Mouse (Mus musculus): ENCODE results near the gene H6pd.
"Not testable (repeated sequence)": the region's sequence is repeated elsewhere in the genome, so short reads cannot be mapped to it uniquely, and the experiment has no call there.

Gene H6pd
- long read RNA-seq, experiment 1, full-length matches to known transcripts: 7 of 19 reads
- long read RNA-seq, experiment 1, partial matches to known transcripts: 0 of 19 reads
- long read RNA-seq, experiment 1, other reads (novel, unspliced or antisense): 12 of 19 reads
- long read RNA-seq, experiment 2, full-length matches to known transcripts: 5 of 13 reads
- long read RNA-seq, experiment 2, partial matches to known transcripts: 1 of 13 reads
- long read RNA-seq, experiment 2, other reads (novel, unspliced or antisense): 7 of 13 reads

DNA sequence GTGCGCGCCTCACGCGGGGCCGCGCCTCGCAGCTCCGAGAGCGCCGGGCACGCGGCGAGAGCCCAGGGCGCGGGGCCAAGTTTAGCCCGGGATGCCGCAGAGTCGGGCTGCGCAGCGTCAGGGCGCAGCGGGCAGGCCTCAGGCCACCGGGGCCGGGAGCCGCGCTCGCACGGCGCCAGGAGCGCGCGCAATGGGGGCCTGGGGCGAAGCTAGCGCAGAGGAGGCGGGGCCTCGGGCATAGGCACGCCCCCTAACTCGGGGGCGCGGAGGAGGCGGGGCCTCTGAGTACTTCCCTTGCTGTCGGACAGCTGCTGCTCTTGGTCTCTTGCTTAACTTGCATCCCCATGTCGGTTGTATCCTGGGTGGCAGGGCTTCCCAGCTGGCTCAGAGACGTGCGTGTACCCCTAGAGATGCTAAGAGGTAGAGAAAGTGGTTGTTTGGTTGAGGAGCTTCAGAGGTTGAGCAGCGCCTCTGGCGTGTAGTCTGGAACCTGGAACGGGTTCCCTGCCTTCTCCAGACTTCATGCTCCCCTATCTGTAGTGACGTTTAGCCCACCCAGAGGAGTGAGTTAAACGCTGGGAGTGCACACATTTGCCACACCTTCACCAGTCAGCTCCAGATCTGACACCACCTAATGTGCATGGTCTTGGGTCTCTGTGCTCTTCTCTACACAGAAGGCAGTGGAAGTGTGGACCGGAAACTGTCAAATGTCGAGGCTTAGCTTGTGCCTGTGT lies at the start of gene H6pd:
Gene H6pd (minus strand): TSS at position 171 of the 734 bp plus-strand sequence.
- intact Hi-C loops (cut with DNase I): no loop called here

DNA sequence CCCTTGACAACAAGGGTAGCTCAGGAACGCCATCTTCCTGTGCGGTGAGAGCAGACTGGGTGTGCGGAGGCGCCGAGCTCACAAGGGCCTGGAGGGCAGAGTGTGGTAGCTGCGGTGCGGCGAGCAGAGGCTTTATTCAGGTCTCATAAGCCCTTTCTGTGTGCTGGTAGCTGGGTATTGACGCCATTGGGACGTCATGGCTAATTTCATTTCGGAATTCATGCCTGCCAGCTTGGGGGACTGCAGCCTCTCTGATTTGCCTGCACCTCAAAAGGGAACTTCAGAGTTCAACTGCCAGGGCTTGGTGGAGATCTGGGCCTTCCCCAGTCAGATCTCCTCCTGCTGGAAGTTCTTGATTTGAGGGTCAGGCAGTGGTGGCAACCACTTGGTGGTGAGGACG lies 48.9 kb upstream of the H6pd start:
- intact Hi-C loops (cut with DNase I): no loop called here

DNA sequence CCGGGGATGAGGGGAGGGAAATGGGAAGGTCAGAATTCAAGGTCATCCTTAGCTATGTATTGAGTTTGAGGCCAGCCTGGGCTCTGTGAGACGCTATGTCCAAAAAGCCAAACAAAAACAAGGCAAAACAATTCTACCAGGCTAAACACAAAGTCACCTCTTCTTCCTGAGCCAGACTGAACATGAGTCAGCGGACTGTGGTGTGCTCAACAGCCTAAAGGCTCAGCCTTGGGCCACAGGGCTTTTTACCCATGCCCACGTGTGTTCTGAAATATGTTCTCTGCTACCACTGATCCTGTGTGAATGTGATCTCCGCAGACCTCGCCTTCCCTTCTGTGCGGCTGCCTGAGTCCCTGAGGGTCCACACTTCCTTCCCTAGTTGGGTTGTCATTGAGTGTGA lies 47.3 kb upstream of the H6pd start:
- intact Hi-C loops (cut with DNase I): no loop called here

DNA sequence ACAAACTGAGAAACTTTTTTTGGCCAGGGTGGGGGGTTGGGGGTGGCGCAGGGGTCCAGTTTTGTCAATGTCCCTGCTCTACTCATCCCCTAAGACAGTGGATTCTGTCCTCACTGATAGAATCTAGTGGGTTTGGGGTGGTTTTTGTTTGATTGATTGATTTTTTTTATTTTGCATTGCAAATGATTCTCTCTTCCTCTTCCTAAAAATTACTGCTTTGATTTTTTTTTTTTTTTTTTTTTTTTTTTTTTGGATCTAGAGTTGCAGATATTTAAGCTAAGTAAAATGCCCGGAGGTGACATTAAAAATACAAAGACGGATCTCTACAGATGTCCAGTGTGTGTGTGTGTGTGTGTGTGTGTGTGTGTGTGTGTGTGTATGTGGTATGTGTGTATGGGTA lies 43.6 kb upstream of the H6pd start:
- intact Hi-C loops (cut with DNase I): no loop called here

DNA sequence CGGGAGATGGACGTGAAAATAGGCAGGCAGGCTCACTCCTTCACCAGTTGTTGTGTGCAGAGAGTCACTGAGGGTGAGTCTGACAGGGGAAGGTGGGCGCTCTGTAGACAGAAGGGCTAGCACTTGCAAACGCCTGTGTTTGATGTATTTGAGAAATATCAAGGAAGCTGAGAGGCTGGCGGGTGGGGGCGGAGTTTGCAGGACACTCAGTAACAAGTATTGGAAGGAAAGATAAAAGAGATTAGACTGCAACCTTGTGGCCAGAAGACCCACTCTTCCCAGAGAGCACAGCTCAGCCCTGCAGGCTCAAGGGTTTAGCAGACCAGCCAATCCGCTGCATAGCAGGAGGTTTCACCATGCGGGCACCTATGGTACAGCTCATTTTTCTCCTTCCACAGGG lies 42.7 kb upstream of the H6pd start:
- intact Hi-C loops (cut with DNase I): no loop called here

DNA sequence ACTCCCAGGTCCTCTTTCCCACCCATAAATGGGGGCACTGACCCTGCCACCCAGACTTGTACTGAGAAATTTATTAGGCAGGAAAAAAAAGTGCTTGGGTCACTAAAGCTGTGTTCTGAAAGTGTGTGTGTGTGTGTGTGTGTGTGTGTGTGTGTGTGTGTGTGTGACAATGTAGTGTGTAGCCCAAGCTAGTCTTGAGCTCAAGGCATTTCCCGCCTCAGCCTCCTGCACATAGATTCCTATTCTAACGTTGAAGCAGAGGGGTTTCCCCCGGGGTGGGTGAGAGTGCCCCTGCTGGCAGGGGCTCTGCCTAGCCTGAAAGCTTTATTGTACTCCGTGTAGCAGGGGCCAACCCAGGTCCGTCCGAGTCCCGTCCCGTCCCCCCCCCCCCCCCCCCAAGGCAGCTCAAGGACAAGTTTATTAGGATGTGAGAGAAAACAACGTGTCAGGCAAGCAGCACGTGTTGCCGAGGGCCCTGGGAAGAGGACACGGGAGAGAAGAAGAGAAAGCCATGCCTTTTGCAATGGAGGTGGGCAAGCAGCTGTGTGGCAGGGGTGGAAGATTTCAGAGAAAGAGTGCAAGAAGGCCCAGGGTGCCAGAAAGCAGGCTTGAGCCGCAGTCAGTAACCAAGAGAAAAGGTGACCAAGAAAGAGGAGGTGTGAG lies 40.9 kb upstream of the H6pd start:
- intact Hi-C loops (cut with DNase I): no loop called here

DNA sequence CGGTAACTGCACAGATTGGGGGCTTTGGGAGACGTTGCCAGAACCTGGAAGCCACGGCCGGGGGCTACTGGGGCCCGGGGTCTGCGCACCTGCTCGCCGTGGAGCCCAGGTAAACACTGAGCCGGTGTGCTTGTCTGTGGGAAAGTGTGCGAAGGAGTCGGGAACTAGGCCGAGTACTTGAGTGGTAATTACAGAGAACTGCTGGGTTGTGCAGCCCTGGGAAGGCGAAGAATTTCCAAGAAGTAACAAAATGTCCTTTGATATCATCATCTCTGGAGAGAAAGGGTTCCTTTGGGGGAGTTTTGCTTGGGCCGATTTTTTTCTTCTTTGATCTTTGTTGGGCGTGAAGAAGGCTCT lies 40.3 kb upstream of the H6pd start:
- intact Hi-C loops (cut with DNase I): no loop called here

DNA sequence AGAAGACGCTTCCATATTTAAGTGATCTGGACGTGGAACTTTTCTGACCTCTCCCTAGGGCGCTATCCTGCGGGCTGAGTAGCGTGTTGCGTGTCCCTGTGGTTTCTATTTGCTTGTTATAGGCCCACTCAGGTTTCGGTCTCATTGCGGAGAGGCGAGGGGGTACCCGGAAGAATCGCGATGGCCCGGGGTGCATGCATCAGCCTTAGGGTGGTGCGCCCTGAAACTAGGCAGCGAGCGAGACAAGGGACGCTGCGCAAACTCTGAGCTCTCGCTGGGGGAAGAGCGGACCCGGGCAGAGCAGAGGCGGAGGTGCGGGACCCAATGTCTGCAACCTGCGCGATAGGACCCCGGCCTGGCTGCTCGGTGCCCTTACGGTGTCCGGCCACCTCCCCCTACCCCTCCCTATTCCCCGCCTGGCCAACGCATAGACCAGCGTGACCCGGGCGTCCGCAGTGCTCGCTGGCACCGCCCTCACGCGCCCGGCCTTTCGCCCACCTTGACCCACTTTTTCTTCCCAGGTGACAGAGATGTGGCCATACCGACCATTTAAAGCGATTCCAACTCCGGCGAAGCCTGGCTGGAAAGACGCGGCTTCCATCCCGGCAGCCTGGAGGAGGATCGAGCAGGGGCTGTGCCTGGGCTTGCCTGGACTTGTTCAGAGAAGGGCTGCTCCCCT lies 39.8 kb upstream of the H6pd start:
- intact Hi-C loops (cut with DNase I): no loop called here

DNA sequence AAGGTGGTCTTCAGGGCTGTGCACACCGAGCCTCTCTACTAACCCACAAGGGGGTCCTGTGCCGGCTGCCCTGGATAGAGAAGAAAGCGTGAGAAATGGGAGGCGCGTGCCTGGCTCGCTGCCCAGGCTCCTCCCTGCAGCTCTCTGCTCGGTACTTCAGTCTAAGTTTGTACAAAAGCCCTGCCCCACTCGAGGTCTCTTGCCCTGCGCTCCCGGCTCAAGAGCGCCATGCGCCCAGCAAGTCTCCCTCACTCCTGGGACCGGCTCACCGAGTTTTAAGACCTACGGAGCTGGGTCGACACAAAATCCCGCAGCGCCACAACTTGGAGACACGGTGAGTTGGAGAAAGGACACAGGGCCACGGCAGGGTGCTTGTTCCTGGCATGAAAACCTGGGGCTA lies 39.2 kb upstream of the H6pd start:
- intact Hi-C loops (cut with DNase I): no loop called here

DNA sequence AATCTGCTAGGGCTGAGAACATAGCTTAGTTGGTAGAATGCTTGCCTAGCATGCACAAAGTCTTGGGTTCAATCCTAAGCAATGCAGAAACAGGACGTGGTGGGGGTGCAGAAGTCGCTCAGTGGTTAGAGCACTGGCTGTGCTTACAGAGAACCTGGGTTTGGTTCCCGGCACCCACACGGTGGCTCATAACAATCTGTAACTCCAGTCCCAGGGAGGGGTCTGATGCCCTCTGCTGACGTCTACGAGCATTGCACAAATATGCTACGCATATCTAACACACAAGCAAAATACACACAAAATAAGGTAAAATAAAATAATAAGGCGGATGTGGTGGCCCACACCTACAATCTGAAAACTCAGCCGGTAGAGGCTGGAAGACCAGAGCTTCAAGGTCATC lies 34.8 kb upstream of the H6pd start:
- intact Hi-C loops (cut with DNase I): no loop called here

DNA sequence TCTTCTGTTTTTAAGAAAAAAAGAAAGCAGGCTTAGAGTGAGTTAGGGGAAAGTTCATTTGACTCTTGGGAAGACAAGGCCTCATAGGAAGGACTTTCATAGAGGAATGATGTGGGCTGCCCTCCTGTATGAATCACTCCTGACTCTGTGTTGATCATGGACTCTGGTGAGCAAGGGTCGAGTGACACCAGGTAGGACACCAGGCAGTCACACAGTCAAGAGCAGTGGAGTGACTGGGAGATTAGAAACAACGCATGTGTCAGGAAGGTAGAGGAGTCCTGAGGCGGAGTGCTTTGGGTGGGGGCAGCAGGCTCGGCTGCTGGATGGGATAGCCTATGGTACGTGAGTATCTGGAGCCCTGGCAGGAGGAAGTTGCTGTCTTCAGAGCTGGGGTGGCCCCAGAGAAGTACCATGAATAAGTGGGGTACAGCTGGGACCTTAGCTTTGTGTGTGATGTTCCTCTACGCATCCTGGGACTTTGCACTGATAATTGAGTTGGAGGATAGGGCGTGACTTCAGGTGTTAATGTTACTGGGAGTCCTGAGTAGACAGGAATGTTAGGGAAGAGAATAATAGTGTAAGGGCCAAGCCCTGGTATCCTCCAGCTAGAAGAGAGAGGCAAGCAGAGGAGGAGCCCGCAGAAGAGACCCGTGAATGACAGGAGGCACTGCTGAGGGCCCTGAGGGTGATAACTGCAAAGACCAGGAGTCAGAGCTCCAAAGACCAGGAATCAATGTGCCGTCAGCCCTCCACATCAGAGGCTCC lies 32.7 kb upstream of the H6pd start:
- intact Hi-C loops (cut with DNase I): no loop called here

DNA sequence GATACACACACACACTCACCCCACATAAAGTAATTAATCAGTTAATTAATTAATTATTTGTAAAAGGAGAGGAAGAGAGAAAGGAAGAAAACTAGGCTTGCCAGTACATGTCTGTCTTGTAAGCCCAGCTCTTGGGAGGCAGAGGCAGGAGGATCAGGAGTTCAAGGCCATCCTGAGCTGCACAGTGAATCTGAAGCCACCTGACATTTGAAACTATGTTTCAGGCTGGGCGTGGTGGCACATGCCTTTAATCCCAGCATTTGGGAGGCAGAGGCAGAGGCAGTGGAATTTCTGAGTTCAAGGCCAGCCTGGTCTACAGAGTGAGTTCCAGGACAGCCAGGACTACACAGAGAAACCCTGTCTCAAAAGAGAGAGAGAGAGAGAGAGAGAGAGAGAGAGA lies 32.0 kb upstream of the H6pd start:
- intact Hi-C loops (cut with DNase I): not testable (repeated sequence)

DNA sequence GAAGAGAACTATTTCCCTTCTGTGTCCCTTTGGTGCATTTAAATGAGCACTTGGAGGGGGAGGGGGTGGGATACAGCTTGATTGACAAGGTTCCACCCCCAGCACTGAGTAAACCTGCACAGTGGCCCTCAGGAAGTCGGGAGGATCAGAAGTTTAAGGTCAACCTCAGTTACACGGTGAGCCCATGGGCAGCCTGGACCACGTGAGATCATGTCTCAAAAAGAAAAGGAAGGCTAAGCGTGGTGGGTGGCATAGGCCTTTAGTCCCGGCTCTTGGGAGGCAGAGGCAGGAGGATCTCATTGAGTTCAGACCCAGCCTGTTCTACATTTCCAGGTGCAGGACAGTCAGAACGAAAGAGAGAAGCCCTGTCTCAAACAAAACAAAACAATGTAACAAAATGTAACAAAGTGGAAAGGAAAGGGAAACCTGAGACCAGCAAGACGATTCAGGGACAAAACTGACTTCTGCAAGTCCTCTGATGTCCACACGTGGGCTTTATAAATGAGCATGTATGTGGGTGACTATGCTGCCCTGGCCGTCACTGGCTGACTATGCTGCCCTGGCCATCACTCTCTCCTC lies 31.3 kb upstream of the H6pd start:
- intact Hi-C loops (cut with DNase I): no loop called here

DNA sequence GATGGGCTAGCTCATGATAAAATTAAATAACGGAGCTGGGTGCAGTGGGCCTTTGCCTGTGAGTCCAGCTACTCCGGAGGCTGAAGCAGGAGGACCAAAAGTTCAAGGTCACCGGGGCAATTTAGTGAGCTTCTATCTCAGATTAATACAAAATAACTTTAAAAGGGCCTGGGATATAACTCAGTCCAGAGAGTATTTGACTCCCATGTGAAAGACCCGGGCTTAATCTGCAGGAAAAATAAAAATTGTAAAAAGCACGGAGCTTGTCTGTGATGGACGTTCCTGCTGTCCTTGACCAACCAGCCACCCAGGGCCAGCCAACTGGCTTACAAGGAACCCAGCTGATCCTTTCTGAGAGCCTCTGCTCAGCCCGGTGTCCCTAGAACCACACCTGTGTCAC lies 29.7 kb upstream of the H6pd start:
- intact Hi-C loops (cut with DNase I): no loop called here

DNA sequence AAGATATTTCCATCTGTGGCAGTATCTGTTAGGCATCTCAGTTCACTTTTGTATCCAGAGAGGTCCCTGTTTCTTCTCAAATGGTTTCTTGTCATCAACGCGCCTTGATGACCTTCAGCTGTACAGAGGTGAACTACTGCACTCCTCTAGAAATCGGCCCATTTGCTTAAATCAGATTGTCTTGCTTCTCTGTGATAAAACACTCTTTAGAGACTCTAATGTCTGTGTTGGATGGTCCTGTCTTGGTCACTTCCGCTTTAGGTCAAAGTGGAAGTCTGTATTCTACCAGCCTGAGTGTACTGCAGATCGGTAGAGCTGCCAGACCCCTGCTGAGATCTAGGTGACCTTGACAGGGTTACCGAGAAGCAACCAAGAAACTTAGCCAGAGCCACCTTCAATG lies 27.3 kb upstream of the H6pd start:
- intact Hi-C loops (cut with DNase I): loop anchor here (1.0 kb wide), 1 partner anchor 58 kb away; no protein-coding TSS in a partner anchor

DNA sequence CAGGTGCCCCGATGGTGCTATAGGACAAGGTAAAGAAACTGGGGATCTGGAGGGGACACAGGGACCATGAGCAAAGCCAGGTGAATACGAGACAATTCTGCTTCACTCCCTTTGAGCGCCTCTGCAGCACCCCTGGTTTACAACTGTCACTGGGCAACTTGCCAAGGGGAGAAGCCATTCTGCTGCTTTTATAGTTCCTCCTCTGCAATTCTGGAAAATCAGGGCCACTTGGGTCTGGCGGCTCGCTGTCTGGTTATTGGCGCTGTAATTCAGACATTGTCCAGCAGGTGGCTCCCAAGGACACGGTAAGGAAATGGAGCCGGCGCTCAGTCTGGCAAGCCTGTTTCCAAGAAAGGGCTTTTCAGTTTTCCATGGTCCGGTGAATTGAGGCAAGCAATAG lies 26.5 kb upstream of the H6pd start:
- intact Hi-C loops (cut with DNase I): loop anchor here (1.0 to 2.0 kb wide), 2 partner anchors 38 to 64 kb away; no protein-coding TSS in a partner anchor

DNA sequence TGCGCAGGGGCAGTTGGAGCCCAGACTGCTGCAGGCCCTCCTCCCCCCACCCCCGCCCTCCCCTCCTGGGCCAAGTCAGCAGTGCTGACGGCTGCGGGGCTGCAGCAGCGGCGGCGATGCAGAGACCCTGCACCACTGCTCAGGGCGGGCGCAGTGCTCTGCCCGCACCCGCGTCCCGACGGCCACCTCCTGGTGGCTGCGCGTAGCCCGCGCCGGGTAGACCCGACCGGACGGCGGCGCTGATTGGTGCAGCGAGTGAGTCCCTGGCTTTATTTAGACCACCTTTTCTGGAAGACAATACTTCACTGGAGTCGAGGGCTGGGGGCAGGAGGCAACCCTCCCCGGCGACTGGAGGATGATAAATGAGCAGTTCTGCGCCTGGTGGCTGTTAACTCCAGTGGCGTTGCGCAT lies 24.4 kb upstream of the H6pd start:
- intact Hi-C loops (cut with DNase I): no loop called here

DNA sequence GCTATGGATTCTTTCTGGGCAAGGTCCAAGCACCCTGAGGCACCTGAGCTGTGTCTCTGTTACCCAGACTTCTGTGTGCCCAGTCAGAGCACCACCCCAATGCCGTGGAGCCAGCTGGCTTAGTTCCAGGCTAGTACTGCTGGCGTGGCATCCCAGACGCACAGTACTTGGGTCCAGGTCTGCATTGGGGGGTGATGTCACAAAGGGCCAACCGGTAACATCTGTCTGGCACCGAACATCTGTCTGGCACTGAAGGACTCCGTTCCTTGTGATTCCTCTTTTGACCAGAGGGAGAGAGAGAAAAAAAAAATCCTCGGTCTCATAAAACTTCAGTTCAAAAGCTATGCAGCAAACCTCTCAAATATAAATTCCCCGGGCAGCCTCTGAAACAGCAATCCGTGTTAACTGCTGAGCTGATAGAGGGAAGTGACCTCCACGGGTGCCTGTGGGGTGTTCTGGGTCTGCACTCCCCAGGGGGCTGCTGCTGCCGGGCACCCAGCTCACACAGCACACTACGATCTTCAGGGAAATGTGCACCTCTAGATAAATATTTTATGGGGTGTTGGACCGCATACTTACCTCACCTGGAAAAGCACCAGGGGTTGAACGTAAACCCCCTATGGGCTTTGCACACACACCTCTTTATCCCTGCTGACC lies 22.5 kb upstream of the H6pd start:
- intact Hi-C loops (cut with DNase I): no loop called here

DNA sequence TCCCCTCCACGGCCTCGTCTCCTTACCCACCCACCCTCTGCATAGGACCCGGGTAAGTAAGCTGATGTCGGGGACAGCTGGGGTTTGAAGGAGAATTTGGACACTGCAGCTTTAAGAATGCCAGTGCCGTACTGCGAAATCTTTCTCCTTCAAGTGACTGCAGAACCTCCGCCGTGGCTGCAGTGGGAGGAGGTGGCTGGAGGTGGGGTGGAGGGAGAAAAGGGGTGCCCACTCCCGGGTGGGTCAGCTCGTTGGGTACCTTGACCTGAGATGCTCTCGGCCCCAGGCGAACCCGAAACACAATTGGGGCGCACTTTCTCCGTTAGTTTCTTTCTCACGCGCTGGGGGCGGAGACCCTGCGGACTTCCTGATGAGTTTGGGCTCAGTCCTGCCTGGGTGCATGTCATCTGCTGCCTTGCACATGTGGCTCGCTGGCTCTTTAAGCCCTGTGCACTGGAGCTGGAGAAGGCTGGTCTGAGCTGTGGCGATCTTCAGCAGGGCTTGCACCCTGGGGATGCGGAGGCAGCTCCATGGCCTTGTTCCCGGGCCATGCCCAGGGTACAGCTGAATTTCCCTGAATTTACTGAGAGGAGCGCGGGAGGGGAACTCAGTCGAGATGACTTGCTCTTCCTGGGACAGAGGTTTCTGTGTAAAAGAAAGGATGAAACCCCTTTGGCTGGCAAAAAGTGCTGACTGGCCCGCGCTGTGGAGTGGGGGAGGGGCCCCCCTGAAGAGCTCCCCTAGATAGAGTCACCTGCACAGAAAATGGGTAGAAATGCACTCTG lies 21.8 kb upstream of the H6pd start:
- intact Hi-C loops (cut with DNase I): no loop called here

DNA sequence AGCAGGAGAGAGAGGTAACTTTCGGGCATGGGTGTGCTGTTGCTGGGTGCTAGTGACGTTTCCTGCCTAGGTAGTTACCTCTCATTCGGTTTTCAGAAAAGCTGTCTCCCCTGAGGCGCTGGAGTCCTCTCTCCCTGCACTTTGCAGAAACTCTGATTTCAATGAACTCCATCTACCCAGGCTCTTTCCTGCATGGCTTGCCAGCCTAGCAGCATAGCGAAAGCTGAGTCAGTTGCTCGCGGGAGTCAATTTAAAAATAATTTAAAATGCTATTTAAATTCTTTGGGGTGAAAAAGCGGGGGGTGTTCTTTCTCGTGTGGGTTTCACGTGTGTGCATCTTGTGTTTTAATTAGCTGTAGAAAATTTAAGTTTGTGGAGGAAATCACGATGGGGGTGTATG lies 21.1 kb upstream of the H6pd start:
- intact Hi-C loops (cut with DNase I): no loop called here

Measured in adrenal gland (tissue).